Mouse (Mus musculus): ENCODE data around the gene Dynlt1b.
"Not testable (repeated sequence)": the region's sequence is repeated elsewhere in the genome, so short reads cannot be mapped to it uniquely, and the experiment has no call there.

DNA sequence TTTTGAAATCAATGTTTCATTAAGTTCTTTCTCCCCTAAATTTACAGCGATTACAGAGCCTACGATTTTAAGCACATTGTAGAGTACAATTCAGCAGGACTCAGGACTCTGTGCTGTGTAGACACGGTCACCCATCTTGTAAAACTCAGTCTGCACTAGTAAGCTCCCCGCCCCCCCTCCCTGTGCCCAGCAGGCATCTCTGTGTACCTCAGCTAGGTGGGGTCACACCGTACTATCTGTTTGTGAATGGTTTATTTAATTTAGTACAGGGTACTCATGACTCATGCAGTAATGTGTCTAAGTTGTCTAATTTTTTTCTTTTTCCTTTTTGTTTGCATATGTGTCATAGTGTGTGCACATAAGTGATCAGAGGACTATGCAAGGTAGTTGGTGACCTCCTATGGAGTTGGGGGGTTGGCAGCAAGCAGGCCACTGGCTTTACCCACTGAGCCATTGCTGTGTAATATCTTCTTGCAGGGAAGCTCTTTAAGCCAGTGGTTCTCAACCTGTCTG, 31.2 kb downstream of the Dynlt1b start:
- not testable (repeated sequence) for TF ChIP-seq CTCF (IDR thresholded peaks at IDR 0.05; ENCODE audit: extremely low read depth, insufficient read depth, insufficient read length, insufficient replicate concordance); POLR2A (IDR thresholded peaks at IDR 0.05; ENCODE audit: low read depth, low read length)
